Mouse (Mus musculus) left cerebral cortex, adult 11 months (tissue): ENCODE results near the gene Zdhhc14.
A peak's percentile ranks its signal among the peaks of the same experiment; 100 is the strongest.

Source experiments
- DNase-seq: peaks from one replicate; pipeline ENCODE4 v3.0.0; 2022; ENCODE audit warnings: low spot score

The Zdhhc14 gene

GRCm38 (mm10) chr17:5741061-5741460 is 248.7 kb downstream of the Zdhhc14 start:
- no peak for DNase-seq

- no peak for DNase-seq
Measured at GRCm38 (mm10) chr17:5744016-5744415, 251.7 kb downstream of the Zdhhc14 start.

DNA sequence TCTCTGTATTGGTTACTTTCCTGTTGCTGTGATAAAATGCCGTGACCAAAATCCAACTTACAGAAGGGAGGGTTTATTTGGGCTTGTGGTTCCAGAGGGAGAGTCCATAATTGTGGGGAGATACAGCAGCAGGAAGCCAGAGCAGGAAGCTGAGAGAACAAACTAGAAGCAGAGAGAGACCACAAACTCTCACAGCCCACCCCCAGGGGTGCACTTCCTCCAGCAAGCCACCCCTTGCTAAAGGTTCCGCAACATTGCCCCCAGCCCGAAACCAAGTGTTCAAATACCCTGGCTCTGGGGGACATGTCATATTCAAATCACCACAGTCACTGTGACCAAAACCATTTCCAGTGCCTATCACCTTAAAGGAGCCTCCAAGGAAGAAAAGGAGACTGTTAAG is 254.0 kb downstream of the Zdhhc14 start:
- no peak for DNase-seq

DNA sequence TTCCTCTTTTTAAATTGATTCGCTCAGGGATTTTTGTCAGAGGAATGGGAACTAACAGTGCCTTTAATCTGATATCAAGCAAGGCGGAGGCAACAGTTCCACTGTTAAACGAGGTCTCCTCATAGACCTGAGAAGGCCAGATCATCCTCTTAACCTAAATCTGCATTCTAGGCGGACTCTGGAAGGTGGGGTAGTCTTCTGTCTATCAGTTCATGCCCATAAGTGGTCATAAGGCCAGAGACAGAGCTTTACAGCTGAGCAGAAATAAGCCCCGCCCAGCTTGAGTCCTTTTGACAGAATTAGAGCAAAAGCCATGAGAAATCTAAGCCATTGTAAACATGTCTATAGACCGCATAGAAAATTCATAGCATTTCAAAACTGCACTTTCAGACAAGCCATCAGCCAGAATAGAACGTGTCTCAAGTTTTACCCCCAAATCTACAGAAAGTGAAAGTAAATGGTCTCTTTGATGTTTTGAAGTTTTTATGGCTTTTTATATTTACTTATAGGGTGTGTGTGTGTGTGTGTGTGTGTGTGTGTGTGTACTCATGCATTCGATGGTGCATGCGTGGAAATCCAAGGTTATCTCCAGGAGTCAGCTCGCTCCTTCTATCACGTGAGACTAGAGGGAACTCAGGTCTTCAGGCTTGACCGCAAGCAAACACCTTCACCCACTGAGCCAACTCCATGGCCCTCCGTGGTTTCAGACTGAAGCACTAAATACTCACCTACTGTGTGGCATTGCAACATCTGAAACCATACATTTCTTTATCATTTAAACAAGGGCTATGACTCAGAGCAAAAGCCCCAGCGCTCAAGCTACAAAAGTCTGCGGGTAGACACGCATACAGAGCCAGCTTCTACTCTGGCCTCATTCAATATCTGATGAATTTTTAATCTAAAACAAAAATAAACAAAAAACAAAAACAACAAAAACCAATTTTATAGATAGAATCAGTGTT is 255.5 kb downstream of the Zdhhc14 start:
- no peak for DNase-seq

DNA sequence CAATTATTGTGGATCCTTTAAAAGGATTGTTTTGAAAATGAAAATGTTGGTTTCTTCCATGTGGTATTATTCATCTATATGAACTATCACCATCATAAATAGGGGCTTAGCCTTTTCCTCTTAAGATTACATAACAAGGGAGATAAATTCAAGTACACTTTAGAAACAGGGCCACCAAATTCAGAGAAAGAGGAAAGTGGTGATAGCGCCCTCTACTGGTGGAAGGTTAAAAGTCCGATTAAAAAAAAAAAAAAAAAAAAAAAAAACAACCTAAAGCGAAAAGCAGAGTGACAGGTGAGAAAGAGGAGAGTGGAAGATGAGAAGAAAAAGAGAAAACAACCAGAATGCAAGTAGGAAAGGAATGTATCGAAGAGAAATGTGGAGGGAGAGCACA is 256.1 kb downstream of the Zdhhc14 start:
- no peak for DNase-seq

DNA sequence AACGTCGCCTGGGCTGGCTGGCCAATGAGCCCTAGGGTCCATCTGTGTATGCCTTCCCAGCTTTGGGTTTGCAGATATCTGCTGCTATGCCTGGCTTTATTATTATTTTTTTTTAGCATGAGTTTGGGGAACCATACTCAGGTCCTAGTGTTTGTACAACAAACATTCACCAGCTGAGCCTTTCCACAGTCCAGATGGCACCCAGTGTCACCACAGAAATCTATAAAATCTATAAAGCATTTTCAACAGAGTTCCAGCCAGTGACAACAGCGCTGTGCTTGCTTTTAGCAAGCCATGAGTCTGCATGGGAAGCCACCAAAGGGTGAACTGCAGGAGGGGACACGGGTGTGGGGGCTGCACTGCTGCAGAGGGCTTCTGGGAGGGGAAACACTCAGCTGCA is 257.9 kb downstream of the Zdhhc14 start:
- DNase-seq: no peak

DNA sequence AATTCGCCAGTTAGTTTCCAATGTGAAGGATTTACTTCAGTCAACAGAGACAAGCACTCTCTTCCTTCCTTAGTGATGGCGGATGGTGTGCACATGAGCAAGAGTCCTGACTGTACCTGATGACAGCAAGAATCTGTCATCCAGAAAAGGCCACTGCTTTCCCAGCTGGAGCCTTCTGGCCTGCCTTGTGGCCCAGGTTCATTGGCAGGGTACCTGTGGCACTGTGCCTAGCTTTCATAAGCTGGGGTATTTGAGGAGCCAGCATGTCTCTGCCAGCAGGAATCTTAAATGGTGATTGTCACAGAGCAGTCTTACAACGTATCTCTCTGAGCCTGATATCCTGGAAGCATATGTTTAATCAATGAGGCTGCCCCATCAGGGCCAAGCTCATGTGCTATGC is 258.7 kb downstream of the Zdhhc14 start:
- no peak for DNase-seq

DNA sequence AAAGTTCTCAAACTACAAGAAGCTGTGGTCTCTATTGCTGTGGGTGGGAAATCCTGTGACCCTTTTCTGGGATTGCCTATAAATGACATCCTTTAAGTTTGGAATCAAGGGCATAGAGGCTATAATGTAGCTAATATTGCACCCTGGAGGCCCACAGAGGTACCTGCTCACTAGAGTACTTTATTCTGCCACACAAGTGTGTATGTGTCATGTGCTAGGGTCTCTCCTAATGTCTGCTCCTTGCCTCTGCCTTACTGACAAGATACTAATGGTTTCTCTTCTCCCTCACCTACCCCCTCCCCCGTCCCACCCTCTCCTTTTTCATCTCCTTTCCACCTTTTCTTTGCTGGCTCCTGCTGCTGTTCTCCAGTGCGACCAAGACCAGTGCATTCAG is 260.0 kb downstream of the Zdhhc14 start:
- no peak for DNase-seq

DNA sequence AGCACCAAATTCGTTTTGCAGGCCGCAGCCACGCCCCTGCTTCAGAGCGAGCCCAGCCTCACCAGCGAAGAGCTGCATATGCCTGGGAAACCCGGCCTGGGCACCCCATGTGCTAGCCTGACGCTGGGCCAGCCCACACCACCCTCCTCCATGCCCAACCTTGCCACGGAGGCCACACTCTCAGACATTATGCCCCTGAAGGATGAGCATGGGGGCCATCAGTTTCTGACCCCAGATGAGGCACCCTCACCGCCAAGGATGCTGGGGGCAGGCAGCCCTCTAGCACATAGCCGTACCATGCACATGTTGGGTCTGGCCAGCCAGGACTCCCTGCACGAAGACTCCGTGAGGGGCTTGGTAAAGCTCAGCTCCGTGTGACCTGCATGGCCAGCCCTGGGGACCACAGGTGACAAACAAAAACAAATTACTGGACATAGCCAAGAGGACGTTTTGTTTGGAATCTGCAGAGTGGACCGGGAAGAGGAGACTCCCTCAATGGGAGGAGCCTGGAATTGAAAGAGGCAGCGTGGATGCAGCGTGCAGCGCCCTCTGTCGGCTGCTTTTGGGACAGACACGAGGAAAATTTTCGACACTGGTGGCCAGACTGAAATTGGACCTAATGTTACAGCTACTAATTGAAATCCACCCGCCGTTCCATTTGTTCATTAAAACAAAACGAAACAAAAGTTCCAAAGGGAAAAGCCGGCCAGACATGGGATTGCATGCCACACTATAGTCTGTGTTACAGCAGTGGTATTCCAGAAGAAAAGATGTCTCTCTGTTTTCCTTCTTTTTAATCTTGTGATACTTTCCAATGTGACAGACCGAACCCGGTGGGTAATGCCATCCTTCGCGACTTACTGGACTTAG is 260.6 kb downstream of the Zdhhc14 start:
- DNase-seq: peak; percentile 73

DNA sequence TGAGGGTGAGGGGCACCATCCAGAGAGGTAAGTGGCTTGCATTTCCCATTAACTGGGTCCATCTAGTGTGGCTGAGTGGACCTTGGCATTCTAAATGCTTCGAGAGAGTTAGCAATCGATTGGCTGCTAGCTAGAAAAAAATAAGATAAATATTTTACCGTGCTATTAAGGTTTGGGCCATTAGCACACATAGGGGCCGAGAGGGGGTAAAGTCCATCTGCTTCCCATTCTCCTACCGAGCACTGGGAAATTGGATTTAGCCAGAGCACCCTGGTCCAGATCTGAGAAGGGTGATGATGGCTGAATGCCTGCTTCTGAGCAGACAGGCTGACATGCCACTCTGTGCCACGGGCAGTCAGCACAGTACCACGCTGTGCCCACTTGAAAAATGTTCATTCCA is 263.1 kb downstream of the Zdhhc14 start:
- no peak for DNase-seq

- DNase-seq: no peak
Measured at GRCm38 (mm10) chr17:5756065-5756464, 263.7 kb downstream of the Zdhhc14 start.

- no peak for DNase-seq
Measured at GRCm38 (mm10) chr17:5756855-5757254, 264.5 kb downstream of the Zdhhc14 start.

DNA sequence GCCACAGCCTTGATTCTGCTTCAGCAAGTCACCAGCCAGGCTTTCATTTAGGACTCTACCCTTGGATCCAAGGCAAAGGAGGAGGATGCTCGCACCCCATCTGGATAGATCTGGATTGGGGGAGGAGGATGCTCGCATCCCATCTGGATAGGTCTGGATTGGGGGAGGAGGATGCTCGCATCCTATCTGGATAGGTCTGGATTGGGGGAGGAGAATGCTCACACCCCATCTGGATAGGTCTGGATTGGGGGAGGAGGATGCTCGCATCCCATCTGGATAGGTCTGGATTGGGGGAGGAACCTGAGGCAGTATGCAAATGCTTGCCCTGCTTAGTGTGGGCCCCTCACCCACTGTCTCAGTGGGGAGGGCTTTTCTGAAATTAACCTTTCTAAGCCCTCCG is 271.4 kb downstream of the Zdhhc14 start:
- DNase-seq: no peak

GRCm38 (mm10) chr17:5764270-5764669 is 271.9 kb downstream of the Zdhhc14 start:
- DNase-seq: no peak

DNA sequence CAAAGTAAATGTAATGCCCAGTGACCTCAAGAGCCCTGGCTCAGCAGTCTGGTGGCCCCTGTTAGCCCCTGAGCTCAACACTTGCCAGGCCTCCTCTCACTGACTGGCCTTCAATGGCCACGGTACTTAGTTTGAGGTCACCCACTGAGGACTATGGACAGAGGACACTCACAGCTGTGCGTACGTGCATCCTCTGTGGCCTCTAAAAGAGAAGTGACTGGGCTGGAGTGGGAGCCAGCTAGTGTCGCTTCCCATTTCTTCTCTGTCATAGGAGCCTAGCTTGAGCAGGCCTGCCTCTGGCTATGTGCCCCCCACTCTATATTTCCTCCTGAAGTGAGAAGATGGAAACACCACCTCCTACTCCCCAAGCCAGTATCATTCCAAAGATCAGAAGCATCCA is 273.4 kb downstream of the Zdhhc14 start:
- no peak for DNase-seq

GRCm38 (mm10) chr17:5768164-5768705 is 275.9 kb downstream of the Zdhhc14 start:
- no peak for DNase-seq

DNA sequence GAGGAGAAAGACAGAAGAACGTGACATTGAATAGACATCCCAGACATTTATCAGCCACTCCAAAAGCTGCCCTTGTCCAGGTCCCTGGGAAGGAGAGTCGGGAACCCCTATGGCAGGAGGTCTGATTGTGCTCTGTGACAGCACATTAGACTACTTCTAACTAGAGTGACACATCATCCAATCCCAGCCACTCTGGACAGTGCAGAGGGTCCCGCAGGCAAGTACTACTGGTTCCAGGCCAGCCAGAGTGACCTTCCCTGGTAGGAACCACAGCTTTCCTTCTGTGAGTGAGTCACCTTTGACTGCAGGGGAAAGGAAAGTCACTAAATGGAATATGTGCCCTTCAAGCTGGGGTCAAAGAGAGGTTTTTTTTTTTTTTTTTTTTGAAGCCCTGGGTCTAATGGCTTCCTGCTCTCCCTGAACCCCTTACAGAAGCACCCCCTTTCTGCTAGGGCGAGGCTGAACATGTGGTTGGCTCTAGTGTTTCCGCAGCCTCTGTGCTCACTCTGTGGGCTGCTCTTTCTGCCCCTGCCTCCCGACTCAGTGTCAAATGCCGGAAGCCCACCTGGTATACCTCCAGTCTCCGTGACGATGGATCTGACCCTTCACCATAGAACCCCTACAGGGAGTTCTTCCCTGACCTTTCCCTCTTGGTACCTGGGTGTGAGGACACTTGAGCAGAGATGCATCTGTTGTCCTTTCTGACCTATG is 276.6 kb downstream of the Zdhhc14 start:
- DNase-seq: no peak

DNA sequence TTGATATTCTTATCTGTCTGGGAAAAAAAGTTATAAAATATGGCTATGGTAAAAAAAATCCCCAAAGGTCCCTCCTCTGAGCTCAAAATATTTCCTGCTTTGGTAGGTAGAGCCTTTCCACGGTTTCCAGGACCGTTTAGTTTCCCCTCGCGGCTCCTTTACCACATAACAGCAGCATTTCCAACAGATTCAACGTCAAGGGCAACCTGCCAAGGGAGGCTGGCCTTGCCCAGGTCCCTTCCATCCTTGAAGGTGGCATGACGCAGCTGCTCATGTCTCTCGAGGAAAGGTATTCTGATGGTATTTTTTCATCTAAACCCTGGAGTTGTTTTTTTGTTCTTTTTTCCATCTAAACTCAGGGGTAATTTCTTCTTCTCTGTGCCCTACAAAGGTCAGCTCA is 277.4 kb downstream of the Zdhhc14 start:
- DNase-seq: no peak

DNA sequence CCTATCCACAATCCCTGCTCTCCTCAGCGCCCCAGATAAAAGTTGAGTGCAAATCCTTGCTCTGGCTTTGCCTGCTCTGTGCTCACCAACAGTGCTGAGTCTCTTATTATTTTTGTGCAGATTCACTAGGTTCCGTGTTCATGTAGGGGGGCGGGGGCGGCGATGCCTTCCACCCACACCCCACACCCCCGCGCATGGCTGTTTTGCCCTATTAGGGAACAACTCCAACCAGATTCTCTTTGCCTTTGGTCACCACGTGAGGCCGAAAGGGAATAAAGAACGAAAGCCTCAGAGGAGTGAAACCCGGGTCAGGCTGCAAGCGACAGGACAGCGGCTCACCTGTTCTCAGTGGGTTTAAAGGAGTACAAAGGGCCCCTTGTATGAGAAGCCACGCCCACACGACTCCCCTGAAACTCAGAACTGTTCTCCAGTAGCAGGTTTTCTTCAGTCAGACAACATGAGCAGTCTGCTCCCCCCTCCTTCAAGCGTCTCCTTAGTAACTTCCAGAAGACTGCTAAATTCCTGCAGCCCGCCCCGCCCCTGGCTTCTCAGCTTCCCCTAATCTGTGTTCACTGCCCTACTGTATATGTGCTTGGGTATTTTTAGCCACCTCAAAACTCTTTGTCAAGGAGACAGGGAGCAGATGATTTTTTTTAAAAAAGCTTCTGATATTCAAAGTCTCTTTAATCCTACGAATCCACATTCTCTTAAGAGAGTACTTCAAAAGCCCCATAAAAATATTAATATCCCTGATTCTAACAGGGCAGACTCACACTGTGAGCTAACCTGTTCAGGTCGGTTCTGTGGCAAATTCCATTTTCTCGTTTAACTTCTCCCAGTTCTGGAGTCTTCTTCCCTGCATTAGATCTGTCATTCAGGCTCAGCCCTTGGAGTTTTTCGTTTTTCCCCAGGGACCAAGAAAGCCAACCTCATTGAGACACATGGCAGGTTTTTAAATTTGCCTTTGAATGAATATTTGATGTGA is 278.2 kb downstream of the Zdhhc14 start:
- DNase-seq: peak; percentile 47

DNA sequence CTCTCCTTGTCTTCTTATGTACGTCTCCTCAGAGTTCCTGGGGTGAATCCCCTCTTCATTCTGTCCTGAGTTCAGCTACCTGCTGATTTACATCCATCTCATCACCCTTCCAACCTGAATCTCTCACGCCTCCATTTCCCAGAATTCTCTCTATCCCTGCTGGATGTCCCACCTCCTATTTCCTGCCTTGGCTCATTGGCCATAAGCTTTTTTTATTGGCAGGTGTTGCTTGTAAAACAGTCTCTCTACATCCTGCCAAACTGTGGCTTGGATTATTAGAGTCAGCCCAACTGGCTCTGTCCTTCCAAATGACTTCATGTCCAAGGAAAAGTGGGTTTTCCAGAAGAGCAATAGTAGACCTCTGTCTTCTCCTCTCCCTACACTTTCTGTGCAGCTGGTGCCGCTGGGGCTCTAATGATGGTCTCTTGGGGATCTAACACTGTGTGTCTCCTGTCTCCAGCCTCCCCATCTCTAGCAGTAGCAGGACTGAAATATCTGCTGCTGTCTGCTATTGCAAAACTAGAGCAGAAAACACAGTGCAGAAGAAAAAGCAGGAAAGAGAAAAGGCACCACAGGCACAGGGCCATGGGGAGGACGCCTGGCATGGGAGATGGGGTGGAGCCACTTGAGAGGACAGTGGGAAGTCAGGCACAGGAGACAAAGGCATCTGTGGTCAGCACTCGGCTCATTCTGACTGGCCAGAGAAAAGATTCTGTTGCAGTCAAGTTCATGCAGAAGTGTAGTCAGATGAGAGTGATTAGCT is 288.0 kb downstream of the Zdhhc14 start:
- no peak for DNase-seq
